Mouse (Mus musculus) liver, embryonic 14.5 days (tissue): ENCODE measurements around the gene Il10rb.

Source experiments
- CTCF ChIP-seq: IDR thresholded peaks from 2 replicates; pipeline ENCODE4 v1.5.1; 2016; ENCODE audit warnings: antibody characterized with exemption, low read depth, control low read depth
- EP300 ChIP-seq: IDR thresholded peaks from 2 replicates; pipeline ENCODE4 v1.6.1; 2016; ENCODE audit warnings: antibody characterized with exemption, low read depth

DNA sequence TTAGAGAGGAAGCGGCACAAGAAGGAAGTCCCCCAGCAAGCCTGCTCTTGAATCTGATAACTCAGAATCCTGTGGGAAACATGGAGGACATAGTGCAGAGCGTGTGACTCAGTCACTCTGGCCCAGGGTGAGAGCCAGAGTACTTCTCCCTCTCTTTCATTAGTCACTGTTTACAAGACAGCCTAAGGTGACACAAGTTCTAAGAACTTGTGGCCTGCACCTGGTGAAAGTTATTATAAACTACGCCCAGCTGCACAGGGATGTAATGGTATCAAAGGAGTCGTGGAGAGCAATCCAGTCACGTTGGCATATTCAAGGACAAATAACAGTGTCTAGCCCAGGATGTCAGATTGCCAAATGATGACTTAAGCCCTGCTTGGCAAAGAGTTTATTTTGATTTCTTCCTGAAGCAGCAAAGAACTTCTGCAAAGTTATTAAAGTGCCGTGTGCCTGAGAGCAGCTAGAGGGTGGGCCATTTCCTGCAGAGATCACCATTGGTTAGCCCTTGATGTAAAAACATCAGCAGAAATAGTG, 46.5 kb downstream of the Il10rb start:
- no peak for TF ChIP-seq CTCF
- TF ChIP-seq EP300, result no peak
